24 mouse cellular contexts compared by ENCODE assay signal in the genomic region with DNA sequence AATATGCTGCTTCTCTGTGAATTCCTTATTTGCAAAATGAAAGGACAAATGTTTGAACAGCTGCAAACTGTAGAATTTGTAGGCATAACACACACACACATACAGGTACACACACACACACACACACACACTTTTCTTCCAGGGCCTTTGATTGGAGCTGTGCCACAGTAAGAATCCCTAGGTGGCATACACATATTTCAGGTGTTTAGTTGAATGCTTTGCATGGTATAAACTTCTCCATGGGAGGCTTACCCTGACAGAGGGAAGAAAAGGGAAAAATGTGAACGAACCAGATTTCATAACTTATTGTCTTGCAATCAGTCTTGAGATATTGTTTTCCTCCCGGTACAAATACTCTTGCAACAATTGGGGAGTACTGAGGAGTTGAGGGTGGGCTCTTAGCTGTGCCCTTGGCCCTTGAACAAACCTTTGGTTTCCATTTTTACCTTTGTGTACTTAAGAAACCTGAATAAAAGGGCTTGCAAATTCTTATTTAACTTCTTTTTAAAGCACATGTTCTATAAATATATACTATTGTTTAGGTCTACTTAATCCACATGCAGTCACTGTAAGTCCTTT.
"Had no signal": no experiment of that assay in that cellular context is flagged by ENCODE, and none has a peak within 500 bp of the region (broad histone marks: within the 10 kb centered on the region; RNA-seq: fewer than 3 reads in every experiment).

No protein-coding gene starts in this region.

- H3K4me2 ChIP-seq: heart, embryonic 11.5 days; heart, embryonic 13.5 days; heart, embryonic 15.5 days; hindbrain, embryonic 13.5 days; hindbrain, embryonic 15.5 days; kidney, embryonic 15.5 days; limb, embryonic 13.5 days had no signal

- ATAC-seq: hindbrain, postnatal 0 days; intestine, embryonic 16.5 days had no signal

- H3K36me3 ChIP-seq: heart, embryonic 13.5 days; heart, embryonic 15.5 days; hindbrain, embryonic 13.5 days; hindbrain, embryonic 15.5 days; kidney, embryonic 15.5 days; limb, embryonic 13.5 days had no signal

- H3K27me3 ChIP-seq: heart, embryonic 13.5 days; heart, embryonic 15.5 days; hindbrain, embryonic 13.5 days; hindbrain, embryonic 15.5 days; kidney, embryonic 15.5 days; limb, embryonic 13.5 days had no signal

- H3K9ac ChIP-seq: heart, embryonic 13.5 days; heart, embryonic 15.5 days; hindbrain, embryonic 13.5 days; hindbrain, embryonic 15.5 days; kidney, embryonic 15.5 days; limb, embryonic 13.5 days had no signal

- H3K4me3 ChIP-seq: heart, adult 2 months; heart, embryonic 13.5 days; heart, embryonic 15.5 days; hindbrain, embryonic 13.5 days; hindbrain, embryonic 15.5 days; kidney, embryonic 15.5 days; limb, embryonic 13.5 days had no signal

- DNase-seq: gastrocnemius, postnatal 14 days; gastrocnemius, postnatal 36 days; heart, adult 11 months; heart, adult 2 months; heart, postnatal 14 days; heart, postnatal 36 days; kidney, adult 11 months; kidney, adult 2 months; kidney, adult 9 months; kidney, postnatal 14 days; kidney, postnatal 36 days; layer of hippocampus, adult 9-11 months; layer of hippocampus, postnatal 36 days; left cerebral cortex, postnatal 4 days had no signal

- H3K27ac ChIP-seq: heart, adult 2 months; heart, embryonic 13.5 days; heart, embryonic 15.5 days; hindbrain, embryonic 13.5 days; hindbrain, embryonic 15.5 days; hindbrain, postnatal 0 days; kidney, embryonic 15.5 days; kidney, postnatal 0 days; limb, embryonic 13.5 days had no signal

- H3K4me1 ChIP-seq: heart, embryonic 13.5 days; heart, embryonic 15.5 days; hindbrain, embryonic 13.5 days; hindbrain, embryonic 15.5 days; kidney, embryonic 15.5 days; limb, embryonic 13.5 days had no signal

- H3K9me3 ChIP-seq: heart, embryonic 13.5 days; heart, embryonic 15.5 days; hindbrain, embryonic 13.5 days; hindbrain, embryonic 15.5 days; kidney, embryonic 15.5 days; limb, embryonic 13.5 days had no signal
